In the genomic region with DNA sequence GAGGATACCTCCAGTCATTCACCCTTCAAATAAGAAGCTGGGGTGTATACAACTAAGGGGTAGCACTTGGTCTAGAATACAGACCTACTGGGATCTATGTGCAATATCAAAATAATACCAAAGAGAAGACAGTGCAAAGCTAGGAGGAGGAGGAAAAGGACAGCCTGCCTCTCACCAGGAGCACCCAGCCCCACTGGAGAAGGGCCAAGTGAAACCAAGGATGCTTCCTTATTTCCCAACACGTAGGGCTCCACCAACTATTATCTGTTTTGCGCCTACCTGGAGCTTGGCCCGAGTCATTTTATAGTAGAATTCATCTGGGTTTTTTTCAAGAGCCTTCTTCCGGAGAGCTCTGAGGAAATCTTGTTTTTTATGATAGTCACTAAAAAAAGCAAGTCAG, we compare ENCODE assay signal across 14 mouse cellular contexts. TPM values are rescaled to one million over a fixed set of nuclear protein-coding genes. Genes with fewer than 3 reads are reported as not detected.
"Had no signal": no experiment of that assay in that cellular context is flagged by ENCODE, and none has a peak within 500 bp of the region (broad histone marks: within the 10 kb centered on the region; RNA-seq: fewer than 3 reads in every experiment).

No protein-coding gene starts in this region.

- ATAC-seq: midbrain, embryonic 15.5 days had no signal

- DNase-seq: kidney, postnatal 10 days; kidney, postnatal 36 days; layer of hippocampus, postnatal 36 days; liver, embryonic 13.5 days; lung, adult 2 months; lung, postnatal 14 days; lung, postnatal 4 days; right cerebral cortex, adult 18-20 months; right cerebral cortex, postnatal 14 days; right cerebral cortex, postnatal 4 days; thymus, postnatal 36 days had no signal

RNA-seq across cellular contexts. Expression of gene Pou3f1, which starts 26.9 kb away (rescaled TPM):
- total RNA-seq: liver, adult 2 months; megakaryocyte, adult 5-6 weeks had no signal
